Mouse (Mus musculus) leukemia stem cell, adult 10-12 weeks (primary cell): ENCODE data around the gene Fam219b. TPM values are rescaled to one million over a fixed set of nuclear protein-coding genes. Genes with fewer than 3 reads are reported as not detected.

Source experiments
- polyA plus RNA-seq: library from polyadenylated mRNA; stranded (reverse); fragments of >175 nt; gene quantifications from 2 replicates; pipeline ENCODE4 v1.2.3, GENCODE M21; 2012; ENCODE audit warnings: low replicate concordance

Gene Fam219b
- 8.9 and 30.6 TPM in 2 replicates for polyA plus RNA-seq

GRCm38 (mm10) chr9:57537044-57537727 lies at the start of gene Fam219b:
Fam219b (plus strand) TSS chr9:57537528.

GRCm38 (mm10) chr9:57503622-57504380 lies 33.5 kb upstream of the Fam219b start, which contains the start of gene Rpp25:
Rpp25 (plus strand) TSS chr9:57504026.

GRCm38 (mm10) chr9:57521056-57521911 lies 16.0 kb upstream of the Fam219b start, which contains the start of gene Cox5a:
Cox5a (plus strand) TSS chr9:57521274.

GRCm38 (mm10) chr9:57552139-57552887 lies 15.0 kb downstream of the Fam219b start, which contains the start of gene Mpi:
Mpi (minus strand) TSS chr9:57552763.

GRCm38 (mm10) chr9:57560861-57561710 lies 23.8 kb downstream of the Fam219b start, which contains the start of gene Scamp2:
Scamp2 (plus strand) TSS chr9:57560943.

GRCm38 (mm10) chr9:57589224-57590126 lies 52.1 kb downstream of the Fam219b start, which contains the start of gene Ulk3:
Ulk3 (plus strand) TSS chr9:57589452.

Other genes starting within 250 kb of the Fam219b start
- 5.1 and 7.3 TPM in 2 replicates for gene Ppcdc, start 97.4 kb upstream of the Fam219b start, polyA plus RNA-seq
- gene Scamp5, start 69.5 kb upstream of the Fam219b start, polyA plus RNA-seq: 1.6 and 3.4 TPM in 2 replicates
- 0.48 TPM in 1 of 2 replicates, not detected in the other for gene Rpp25, start 33.5 kb upstream of the Fam219b start, polyA plus RNA-seq
- 375 and 488 TPM in 2 replicates for gene Cox5a, start 16.3 kb upstream of the Fam219b start, polyA plus RNA-seq
- gene Mpi, start 15.2 kb downstream of the Fam219b start, polyA plus RNA-seq: 0.38 and 1.4 TPM in 2 replicates
- gene Scamp2, start 23.4 kb downstream of the Fam219b start, polyA plus RNA-seq: 3.0 and 80.8 TPM in 2 replicates
- gene Ulk3, start 51.9 kb downstream of the Fam219b start, polyA plus RNA-seq: 4.8 and 5.2 TPM in 2 replicates
- not detected in 2 replicates for gene Cplx3, start 68.8 kb downstream of the Fam219b start, polyA plus RNA-seq
- gene Lman1l, start 83.2 kb downstream of the Fam219b start, polyA plus RNA-seq: not detected in 2 replicates
- gene Csk, start 116.1 kb downstream of the Fam219b start, polyA plus RNA-seq: 457 and 560 TPM in 2 replicates
- gene Cyp1a2, start 146.2 kb downstream of the Fam219b start, polyA plus RNA-seq: not detected in 2 replicates
- gene Cyp1a1, start 150.4 kb downstream of the Fam219b start, polyA plus RNA-seq: 0.15 TPM in 1 of 2 replicates, not detected in the other
- gene Edc3, start 171.0 kb downstream of the Fam219b start, polyA plus RNA-seq: 1.1 and 10.9 TPM in 2 replicates
- gene Clk3, start 228.3 kb downstream of the Fam219b start, polyA plus RNA-seq: 41.0 and 44.7 TPM in 2 replicates